ENCODE assay signal across 8 mouse cellular contexts in the genomic region with DNA sequence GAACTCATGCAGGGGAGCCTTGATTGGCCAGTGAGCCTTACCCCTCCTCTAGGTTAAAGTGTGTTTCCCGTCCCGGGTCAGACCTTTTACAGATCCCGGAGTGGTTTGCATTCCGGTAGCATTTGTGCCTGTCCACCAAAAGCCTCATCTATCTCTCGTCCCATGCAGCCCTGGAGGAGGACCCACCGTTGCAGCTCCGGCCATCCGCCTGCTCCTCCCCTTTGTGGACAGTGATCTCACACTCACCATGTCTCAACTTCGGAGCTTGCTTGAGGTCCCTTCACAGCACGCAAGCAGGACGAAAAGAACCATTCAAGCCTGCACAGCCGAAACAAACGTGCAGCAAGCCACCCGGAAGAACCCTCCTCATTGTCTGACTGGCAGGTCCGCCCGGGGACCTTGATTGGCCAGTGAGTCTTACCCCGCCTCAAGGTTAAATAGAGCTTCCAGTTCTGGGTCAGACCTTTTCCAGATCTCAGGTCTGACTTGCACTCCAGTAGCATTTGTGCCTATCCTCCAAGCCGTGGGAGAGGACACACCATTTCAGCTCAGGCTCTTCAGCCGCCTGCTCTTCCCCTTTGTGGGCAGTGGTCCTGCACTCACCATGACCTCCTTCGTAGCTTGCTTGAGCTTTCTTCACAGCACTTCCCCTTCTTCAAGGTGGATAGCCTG.
DNase-seq lines count a peak whose midpoint lies in the region; ATAC-seq and TF ChIP-seq lines count a peak whose summit lies in the region.

No protein-coding gene starts in this region.

- TF ChIP-seq CTCF in ES-Bruce4 (IDR thresholded peaks at IDR 0.05; ENCODE audit: low read depth, low read length) = no peak
- TF ChIP-seq CTCF in liver, postnatal 0 days (IDR thresholded peaks at IDR 0.05; ENCODE audit: low read depth) = no peak

- TF ChIP-seq EP300 in ES-Bruce4 (IDR thresholded peaks at IDR 0.05; ENCODE audit: insufficient read depth, low read depth, low read length) = no peak
- TF ChIP-seq EP300 in liver, postnatal 0 days (IDR thresholded peaks at IDR 0.05; ENCODE audit: low read depth) = no peak

- peak; percentile 68 for TF ChIP-seq POLR2A in ES-Bruce4 (IDR thresholded peaks at IDR 0.05; ENCODE audit: insufficient read depth, low read length)

- H3K4me1 ChIP-seq in ES-Bruce4 (ENCODE audit: control insufficient read depth, insufficient read depth, low read length) = no peaks in the 10 kb centered on the region
- peaks cover 12% of the 10 kb centered on the region for H3K4me1 ChIP-seq in forebrain, embryonic 13.5 days
- 0 out of 2 replicates have a peak, but pooled peaks cover 7% of the 10 kb centered on the region for H3K4me1 ChIP-seq in liver, postnatal 0 days (ENCODE audit: insufficient read depth)
- no peaks in the 10 kb centered on the region for H3K4me1 ChIP-seq in neural tube, embryonic 14.5 days (ENCODE audit: control insufficient read depth, insufficient read depth, low read length)

- H3K9ac ChIP-seq in ES-Bruce4 (ENCODE audit: low read depth, poor library complexity, severe bottlenecking) = peak overlapping the region; percentile 47
- peak overlapping the region; percentile 79 for H3K9ac ChIP-seq in forebrain, embryonic 13.5 days
- H3K9ac ChIP-seq in liver, postnatal 0 days (replicated peaks) = peak overlapping the region; percentile 76
- peak overlapping the region; percentile 52 for H3K9ac ChIP-seq in neural tube, embryonic 14.5 days (replicated peaks; ENCODE audit: low read depth, low read length)

- intact Hi-C loops in heart, postnatal 10 days (cut with DNase I) = loop anchor here (1.0 kb wide), 1 partner anchor 85 kb away; no protein-coding TSS in a partner anchor

- peak overlapping the region; percentile 77 for H3K27ac ChIP-seq in ES-Bruce4 (ENCODE audit: insufficient read depth, low read length)
- peak overlapping the region; percentile 82 for H3K27ac ChIP-seq in forebrain, embryonic 13.5 days
- peak overlapping the region; percentile 89 for H3K27ac ChIP-seq in liver, postnatal 0 days (ENCODE audit: low read depth)
- H3K27ac ChIP-seq in neural tube, embryonic 14.5 days (ENCODE audit: low read depth, low read length) = peak overlapping the region; percentile 69

- H3K9me3 ChIP-seq in ES-Bruce4 (replicated peaks; ENCODE audit: control insufficient read depth, insufficient read depth, low read length, poor library complexity, severe bottlenecking) = no peaks in the 10 kb centered on the region
- peaks cover 13% of the 10 kb centered on the region; the same call in 1 of the 2 replicates for H3K9me3 ChIP-seq in forebrain, embryonic 13.5 days (replicated peaks)
- no peaks in the 10 kb centered on the region for H3K9me3 ChIP-seq in liver, postnatal 0 days (ENCODE audit: low read length)
- H3K9me3 ChIP-seq in neural tube, embryonic 14.5 days (ENCODE audit: control insufficient read depth, low read length) = no peaks in the 10 kb centered on the region; the same call in 1 of the 2 replicates

- peak; percentile 95 for ATAC-seq in cerebellum, adult (ENCODE audit: insufficient number of reproducible peaks, low FRiP score, low TSS enrichment)
- peak; percentile 98 for ATAC-seq in forebrain, embryonic 13.5 days
- peak; percentile 97 for ATAC-seq in liver, postnatal 0 days
- ATAC-seq in neural tube, embryonic 14.5 days (ENCODE audit: low read depth) = peak; percentile 99

- 1% methylated on average over 20 of the region's 20 CpGs for WGBS in forebrain, embryonic 13.5 days
- under 1% methylated on average over 20 of the region's 20 CpGs for WGBS in large intestine, adult 2 months
- under 1% methylated on average over 20 of the region's 20 CpGs for WGBS in liver, postnatal 0 days (ENCODE audit: insufficient replicate concordance)
- WGBS in neural tube, embryonic 14.5 days = under 1% methylated on average over 20 of the region's 20 CpGs

- peak; percentile 88 to 91 for DNase-seq in heart, postnatal 10 days
- peak; percentile 46 for DNase-seq in large intestine, adult 2 months (ENCODE audit: low read depth, low spot score)
- DNase-seq in liver, postnatal 0 days = peak; percentile 77
- peak; percentile 79 for DNase-seq in testis, postnatal 10 days (ENCODE audit: low spot score)

- H3K36me3 ChIP-seq in ES-Bruce4 (ENCODE audit: control insufficient read depth, insufficient read depth, low read length, poor library complexity, severe bottlenecking) = 0 out of 2 replicates have a peak, but pooled peaks cover 2% of the 10 kb centered on the region
- H3K36me3 ChIP-seq in forebrain, embryonic 13.5 days (ENCODE audit: poor library complexity, severe bottlenecking) = peaks cover 18% of the 10 kb centered on the region; the same call in 1 of the 2 replicates
- H3K36me3 ChIP-seq in liver, postnatal 0 days (replicated peaks; ENCODE audit: insufficient read depth, low read length) = no peaks in the 10 kb centered on the region
- H3K36me3 ChIP-seq in neural tube, embryonic 14.5 days (ENCODE audit: control insufficient read depth, insufficient read depth, low read length) = no peaks in the 10 kb centered on the region

- H3K4me2 ChIP-seq in forebrain, embryonic 13.5 days = peak overlapping the region; percentile 81
- H3K4me2 ChIP-seq in liver, postnatal 0 days (ENCODE audit: low read depth, low read length) = peak overlapping the region; percentile 83
- peak overlapping the region; percentile 77 for H3K4me2 ChIP-seq in neural tube, embryonic 14.5 days (ENCODE audit: low read depth, low read length)

- no peaks in the 10 kb centered on the region for H3K27me3 ChIP-seq in ES-Bruce4 (ENCODE audit: control insufficient read depth, insufficient read depth, low read length, poor library complexity, severe bottlenecking)
- H3K27me3 ChIP-seq in forebrain, embryonic 13.5 days = no peaks in the 10 kb centered on the region
- no peaks in the 10 kb centered on the region for H3K27me3 ChIP-seq in liver, postnatal 0 days (ENCODE audit: insufficient read depth, low read length)
- no peaks in the 10 kb centered on the region for H3K27me3 ChIP-seq in neural tube, embryonic 14.5 days (ENCODE audit: control insufficient read depth, insufficient read depth, low read length)

- H3K4me3 ChIP-seq in ES-Bruce4 (ENCODE audit: low read depth, low read length) = peak overlapping the region; percentile 95
- H3K4me3 ChIP-seq in forebrain, embryonic 13.5 days = peak overlapping the region; percentile 71
- H3K4me3 ChIP-seq in liver, postnatal 0 days (ENCODE audit: low read depth, low read length) = peak overlapping the region; percentile 71
- peak overlapping the region; percentile 55 for H3K4me3 ChIP-seq in neural tube, embryonic 14.5 days (ENCODE audit: low read depth, low read length)

Comparison
In these comparisons a context has a peak if more than half of its experiments do, and no peak if none do; other contexts are left out.
1. Peak in every context shown above with its lines: DNase-seq, ATAC-seq, H3K4me3 ChIP-seq and H3K27ac ChIP-seq.